Mouse (Mus musculus): ENCODE measurements around the gene Odf2.
A peak's percentile ranks its signal among the peaks of the same experiment; 100 is the strongest.

The Odf2 gene

DNA sequence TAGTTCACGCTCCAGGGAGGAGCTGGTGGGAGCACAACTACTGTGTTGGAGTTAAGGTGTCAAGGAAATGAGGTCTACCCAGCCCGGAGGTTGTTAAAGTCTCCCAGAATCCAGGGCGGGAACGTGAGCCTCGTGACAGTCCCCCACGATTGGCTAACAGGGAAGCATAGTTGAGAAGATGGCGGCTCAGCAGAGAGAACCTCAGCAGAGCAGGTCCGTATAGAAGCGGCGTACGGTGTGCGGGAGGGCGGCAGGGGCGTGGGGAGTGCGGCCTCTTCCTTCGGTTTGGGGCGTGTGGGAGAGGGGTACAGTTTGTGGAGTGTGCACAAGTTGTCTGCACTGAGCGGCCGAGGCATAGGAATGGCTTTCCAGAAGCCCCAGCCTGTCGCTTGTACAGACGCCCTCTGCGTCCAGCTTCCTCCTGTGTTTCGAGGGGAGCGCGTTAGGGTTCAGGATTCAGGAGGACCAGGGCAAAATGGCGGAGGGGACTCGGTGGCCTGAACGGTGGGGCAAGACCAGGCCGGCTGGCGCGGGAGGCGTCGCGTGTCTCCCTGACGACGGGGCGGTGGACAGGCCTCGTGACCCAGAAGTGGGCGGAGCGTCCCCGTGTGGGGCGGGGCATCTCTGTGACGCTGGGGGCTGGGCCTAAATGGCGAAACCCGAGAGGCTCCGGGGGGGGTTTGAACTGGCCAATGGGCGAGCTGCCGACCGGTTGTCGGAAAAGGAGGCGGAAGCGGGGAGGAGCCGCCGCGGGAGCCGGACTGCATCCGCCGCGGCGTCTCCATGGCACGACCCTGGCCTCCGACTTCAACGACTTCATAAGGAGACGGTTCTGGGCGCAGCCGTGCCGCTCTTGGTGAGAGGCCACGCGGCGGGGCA lies at the start of gene Odf2:
Odf2 (plus strand) TSS at position 156 of the 879 bp plus-strand sequence.
- DNase-seq, result peak; percentile 100

DNA sequence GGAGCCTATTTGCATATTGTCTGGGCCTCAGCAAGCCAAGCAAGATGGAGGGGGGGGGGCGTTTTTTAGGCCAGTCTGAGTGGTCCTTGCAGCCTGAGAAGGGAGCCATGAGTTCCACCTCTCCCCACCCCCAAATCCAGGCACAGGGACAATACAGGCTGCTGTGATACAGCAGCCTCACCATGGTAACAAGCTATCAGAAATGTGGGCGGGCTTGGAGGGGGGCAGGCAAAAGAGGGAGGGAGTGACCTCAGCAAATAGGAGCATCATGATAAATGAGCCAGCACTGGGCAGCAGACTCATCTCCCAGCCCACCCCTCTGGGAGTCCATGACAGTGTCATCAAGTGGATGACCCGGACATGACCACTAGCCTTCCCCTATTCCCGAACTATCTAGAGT lies 49.6 kb upstream of the Odf2 start:
- no peak for DNase-seq

DNA sequence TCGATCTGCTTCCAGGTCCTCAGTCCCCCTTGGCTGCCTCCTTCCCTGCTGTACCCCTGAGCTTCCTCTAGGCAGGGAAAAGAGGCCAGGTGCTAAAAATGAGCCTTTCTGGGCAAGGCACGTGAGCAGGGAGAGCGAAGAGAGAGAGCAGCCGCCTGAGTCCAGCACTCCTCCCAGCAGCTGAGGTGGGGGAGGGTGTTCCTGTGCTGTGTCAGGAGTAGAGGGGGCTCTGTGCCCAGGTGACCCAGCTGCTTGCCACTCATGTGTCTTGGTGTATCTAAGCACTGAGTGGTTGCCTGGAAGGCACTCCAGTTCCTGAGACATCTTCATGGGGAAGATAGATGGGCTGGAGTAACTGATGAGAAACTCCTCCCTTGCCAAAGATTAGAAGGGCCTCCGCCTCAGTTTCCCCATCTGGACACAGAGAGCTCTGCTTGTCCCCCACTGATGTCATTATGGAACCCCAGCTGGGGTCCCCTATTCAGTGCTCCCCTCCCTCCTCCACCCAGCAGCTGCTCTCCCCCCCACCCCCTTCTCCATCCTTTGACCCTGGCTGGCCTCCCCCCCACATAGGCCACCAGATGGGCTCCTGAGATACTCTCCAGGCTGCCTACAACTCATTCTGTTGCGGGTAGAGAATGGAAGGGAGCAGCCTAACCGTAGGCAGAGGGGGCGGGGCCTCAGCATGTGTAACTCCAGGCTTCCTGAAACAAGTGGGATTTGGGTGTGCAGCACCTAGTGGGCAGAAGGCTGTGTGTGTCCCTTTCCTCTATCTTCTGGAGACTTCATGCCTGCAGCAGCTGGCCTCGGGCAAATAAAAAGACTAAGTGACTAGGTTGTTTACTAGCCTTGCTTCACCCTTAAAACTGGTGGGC lies 45.6 kb upstream of the Odf2 start:
- DNase-seq, result no peak

DNA sequence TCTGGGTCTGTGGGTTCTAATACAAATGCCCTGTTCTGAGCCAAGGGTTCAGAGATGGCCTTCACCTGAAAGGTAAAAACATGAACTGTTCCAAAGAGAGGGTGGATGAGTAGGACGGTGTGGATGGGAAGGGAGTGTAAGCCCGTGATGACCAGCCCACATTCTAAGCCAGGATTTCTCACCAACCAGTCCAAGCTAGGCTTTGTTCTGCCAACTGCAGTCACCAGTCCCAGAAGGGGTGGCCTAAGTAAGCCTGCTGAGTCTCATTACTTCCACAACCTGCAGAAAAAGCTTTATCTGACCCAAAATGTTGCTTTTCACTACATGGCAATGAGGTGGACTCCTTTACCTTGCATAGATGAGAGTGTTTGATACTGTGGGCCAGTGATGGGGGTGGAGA lies 44.9 kb upstream of the Odf2 start:
- DNase-seq, result no peak

DNA sequence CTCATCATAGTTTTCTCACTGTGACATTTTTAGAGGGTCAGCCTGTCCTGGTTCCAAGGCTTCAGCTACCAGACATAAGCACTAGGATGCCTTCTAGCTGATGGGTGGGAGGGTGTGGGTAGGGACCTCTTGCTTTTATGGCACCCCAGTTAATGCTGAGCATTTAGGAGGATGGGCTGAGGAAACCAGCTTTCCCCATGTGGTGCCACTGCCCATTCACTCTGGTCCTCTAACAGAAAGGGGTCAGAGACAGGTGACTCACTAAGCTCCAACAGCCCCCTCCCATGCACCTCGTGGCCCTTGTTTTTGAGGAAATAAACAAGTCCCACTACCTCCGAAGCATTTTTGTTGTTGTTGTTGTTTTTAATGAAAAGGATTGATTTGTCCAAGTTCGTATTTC lies 44.4 kb upstream of the Odf2 start:
- no peak for DNase-seq

DNA sequence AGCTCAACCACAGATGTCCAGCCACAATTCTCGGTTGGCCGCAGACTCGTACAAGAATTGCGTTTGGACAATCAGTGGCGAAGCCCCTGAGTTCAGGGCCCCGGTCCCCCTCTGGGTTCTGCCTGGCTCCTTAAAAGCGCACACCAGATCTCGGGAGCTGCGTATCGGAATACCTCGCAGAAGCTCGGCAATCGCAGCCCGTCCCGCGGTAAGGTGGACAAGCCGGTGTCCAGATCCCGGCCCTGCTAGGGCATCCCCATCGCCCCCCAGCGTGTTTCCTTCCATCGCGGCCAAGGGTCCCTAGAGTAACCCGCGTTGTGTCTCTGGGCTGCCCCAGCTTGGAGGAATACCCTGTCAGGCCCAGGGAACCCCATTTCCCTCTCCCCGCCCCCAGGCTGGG lies 43.4 kb upstream of the Odf2 start:
- no peak for DNase-seq

DNA sequence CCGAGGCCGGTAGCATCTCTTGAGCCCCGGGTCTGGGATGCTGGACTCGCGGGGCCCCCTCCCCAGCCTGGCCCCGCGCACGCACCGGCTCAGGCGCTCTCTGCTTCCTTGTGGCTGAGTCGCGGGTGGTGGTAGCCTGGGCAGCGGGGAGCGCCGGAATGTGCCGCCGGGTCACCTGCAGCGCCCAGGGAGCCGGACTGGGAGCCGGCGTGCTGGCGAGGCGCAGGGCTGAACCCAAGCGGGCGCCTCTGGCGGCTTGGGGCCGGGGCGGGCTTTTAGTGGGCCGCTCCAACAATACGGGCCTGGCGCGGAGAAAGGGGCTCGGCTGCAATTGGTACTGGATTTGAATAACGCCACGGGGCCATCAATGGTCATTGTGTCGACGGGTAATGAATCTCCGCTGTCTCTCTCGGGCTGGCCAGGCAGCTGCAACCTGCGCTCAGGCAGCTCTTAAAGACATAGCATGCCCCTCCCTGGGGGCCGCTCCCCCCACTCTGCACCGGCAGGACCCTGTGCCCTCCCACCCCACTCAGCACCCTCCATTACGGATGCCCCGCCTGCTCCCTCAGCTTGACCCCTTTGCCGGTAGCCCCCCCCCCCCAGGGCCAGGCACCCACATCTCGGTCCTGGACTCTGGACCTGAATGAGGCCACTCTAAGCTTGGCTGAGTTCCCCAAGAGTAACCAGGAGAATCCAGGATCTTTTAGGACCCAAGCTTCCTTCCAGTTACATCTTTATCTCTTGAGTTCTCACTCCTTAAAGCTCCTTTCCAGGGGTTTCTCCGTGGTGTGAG lies 42.8 kb upstream of the Odf2 start:
- DNase-seq, result peak; percentile 41 to 45

DNA sequence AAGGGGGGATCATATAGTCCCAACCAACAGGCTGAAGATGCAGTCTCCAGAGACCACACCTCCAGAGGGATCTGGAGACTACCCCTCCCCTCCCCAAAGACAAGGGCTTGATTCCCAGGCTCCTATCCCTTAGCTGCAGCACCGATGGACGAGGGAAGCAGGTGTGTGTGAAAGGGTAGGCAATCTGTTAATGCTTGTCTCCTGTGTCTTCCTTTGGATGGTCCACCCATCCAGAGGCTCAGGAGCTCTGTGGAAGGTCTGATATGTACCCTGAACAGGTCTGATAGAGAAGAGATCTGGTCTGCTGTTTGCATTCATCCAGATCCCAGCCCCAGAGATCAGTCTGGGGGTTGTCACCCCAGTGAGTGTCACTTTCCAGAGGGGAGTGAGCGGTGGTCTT lies 42.1 kb upstream of the Odf2 start:
- DNase-seq, result no peak

DNA sequence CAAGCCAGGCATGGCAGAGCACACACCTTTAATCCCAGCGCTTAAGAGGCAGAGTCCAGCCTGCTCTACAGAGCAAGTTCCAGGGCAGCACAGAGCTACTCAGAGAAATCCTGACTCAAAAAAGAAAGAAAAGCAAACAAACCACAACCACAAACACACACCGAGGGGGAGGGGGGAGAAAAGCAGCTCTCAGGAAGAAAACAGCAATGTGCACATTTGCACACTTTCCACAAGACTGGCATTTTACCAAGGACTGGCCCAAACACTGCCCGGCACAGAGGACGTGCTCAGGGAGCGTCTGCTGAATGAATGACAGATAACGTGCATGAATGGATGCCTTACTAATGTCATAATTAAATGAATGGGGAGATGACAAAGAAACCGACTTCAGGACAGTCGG lies 40.0 kb upstream of the Odf2 start:
- no peak for DNase-seq

DNA sequence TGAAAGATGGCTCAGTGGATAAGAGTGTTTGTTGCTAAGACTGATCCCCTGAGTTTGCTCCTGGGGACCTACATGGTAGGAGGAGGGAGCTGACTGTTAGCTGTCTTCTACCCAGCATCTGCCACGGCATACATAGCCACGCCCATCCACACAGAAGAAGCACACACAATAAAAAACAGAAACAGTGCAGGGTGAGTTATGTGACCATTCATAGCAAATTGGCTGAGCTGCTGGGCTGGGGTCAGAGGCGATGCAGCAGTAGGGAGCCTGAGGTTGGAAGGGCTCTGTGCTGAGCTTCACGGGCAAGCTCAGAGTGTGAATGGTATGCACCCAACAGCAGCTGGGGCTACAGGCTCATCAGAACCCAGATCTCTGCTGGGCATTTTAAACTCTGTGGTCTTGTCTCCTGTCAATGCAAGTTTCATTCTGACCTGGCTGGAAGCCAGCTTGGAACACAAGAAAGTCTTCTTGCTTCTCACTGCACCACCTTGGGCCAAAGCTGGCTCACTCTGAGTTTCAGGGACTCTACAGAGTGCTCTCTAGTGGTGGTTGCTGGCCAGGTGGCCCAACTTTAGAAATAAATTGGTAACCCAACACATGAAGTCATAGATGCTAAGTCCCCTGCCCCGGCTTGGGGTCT lies 39.1 kb upstream of the Odf2 start:
- DNase-seq, result no peak

DNA sequence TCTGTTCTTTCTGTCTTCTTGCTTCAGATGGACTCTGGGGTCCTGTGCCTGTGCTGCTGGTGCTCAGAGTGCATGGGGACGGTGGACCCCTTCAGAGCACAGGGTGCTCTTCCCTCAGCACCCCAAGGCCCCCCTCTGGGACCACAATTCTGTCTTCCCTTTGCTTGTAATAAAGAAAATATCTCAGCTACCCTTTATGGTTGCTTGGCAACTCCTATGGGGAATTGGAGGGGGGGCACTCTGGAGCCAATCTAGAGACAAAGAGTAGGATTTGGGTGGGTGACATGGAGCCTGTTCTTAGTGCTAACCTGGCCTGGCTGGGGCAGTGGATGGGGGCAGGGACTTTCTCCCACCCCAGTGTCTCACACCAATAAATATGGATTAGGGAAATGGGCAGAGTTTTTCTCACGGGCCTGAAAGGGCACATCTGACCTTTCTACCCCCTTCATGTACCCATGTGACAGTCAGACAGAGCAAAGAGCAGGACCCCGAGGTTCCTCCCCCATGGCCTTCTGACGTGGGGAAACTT lies 36.0 kb upstream of the Odf2 start:
- no peak for DNase-seq

DNA sequence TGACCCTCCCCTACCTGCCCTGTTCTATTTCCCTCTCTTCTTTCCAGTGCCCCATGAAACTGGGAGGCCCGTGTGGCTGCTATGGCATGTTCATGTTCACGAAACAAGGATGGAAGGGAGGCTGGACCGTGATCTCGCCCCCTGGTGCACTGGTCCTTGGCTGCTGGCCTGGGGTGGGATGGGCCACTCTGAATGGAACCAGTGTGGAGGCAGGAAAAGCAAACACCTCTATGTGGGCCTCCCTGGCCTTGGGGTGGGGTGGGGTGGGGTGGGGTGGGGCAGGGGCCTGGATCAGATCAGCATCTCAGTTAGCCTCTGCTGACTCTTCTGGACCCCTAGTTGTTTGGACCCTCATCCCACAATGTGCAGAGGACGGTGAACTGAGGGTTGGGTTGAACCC lies 35.3 kb upstream of the Odf2 start:
- DNase-seq, result no peak

DNA sequence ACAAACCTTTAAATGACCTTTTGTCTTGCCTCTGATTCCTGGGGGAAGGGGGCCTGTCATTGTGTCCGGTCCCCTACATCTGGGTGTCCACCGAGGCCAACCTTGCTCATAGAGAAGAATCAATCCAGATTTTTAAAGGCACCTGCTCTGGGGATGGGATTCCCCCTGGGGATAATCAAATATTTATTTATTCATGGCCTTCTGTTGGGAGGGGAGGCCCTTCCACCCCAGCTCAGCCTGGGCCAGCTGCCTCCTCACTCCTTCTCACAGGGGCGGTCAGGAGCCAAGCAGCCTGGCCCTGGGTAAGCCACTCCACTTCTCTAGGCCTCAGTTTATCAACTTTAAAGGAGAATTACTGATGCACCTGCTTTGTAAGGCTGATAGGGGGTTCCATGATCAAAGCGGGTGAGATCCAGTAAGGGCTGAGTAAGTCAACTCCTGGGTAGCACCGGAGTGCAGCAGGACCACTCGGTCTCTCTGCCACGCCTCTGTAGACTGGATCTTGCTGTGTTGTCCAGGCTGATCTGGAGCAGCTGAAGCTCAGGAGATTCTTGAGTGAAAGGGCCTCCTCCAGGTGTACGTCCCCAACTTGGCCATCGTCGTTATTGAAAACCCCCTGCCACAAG lies 33.3 kb upstream of the Odf2 start:
- no peak for DNase-seq

DNA sequence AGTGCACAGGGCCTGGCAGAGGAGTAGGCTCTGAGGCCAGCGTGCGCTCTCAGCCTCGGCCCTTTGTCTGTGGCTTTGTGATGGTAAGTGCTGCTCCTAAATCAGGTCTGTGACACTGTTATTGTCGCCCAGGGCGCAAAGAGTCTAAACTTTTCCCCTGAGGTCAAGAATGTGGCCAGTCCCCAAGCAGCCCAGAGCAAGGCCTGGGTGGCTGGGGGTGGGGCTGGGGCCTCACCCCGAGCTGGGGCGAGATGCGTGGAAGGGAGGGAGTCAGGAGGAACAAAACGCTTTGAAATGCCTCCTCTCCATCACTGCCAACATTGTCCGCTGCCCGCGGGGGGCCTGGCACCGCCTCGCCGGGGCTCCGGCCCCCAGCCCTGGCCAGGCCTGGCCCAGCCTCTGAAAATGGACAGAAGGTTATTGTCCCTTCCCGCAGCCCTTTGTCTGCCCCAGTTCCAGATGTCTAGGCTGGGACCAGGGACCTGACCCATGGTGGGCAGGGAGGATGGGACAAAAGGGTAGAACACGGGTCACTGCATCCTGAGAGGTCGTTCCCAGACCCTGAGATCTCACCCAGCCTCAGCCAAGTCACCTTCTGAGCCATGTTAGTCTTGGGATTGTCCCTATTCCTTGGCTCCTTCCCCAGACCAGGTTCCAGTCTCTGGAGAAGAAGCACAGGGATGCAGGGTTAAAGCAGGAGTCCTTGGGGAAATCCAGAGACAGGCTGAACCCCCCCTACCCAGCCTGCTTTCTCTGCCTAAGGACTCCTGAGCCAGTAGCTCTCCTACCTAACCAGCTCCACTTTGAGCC lies 32.4 kb upstream of the Odf2 start:
- DNase-seq, result no peak

DNA sequence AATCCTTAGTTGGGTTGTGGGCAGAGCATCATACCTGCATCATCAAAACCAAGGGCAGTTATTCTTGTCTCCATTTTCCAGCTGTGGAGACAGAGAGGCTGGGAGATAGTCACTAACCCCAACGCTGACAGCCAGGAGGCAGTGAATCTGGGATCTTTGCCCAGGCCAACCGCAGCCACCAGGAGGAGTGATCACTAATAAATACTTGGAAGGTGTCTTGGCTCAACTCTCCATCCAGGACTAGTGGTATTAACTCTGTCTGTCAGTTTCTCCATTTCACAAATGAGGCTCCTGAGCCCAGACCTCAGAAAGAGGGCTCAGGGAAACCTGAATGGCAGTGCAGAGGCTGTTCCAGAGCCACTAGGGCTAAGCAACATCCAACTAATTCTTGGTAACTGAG lies 31.7 kb upstream of the Odf2 start:
- no peak for DNase-seq

DNA sequence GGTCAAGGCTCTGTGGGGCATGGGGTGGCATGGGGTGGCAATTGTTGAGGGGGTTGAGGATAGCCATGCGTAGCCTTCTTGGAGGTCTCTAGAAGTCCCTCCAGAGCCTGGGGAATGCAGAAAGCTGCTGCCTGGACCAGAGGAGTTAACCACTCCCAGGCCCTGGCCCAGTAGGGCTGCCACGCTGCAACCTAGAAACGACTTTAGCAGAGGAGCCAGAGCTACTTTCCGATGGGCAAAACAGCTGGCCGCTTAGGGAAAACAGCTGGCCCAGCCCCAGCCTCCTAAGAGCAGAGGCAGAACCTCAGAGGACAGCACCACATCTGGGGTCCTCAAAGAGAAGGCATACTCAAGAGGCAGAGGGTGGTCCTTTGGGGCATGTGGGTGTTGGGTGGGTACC lies 31.1 kb upstream of the Odf2 start:
- no peak for DNase-seq

DNA sequence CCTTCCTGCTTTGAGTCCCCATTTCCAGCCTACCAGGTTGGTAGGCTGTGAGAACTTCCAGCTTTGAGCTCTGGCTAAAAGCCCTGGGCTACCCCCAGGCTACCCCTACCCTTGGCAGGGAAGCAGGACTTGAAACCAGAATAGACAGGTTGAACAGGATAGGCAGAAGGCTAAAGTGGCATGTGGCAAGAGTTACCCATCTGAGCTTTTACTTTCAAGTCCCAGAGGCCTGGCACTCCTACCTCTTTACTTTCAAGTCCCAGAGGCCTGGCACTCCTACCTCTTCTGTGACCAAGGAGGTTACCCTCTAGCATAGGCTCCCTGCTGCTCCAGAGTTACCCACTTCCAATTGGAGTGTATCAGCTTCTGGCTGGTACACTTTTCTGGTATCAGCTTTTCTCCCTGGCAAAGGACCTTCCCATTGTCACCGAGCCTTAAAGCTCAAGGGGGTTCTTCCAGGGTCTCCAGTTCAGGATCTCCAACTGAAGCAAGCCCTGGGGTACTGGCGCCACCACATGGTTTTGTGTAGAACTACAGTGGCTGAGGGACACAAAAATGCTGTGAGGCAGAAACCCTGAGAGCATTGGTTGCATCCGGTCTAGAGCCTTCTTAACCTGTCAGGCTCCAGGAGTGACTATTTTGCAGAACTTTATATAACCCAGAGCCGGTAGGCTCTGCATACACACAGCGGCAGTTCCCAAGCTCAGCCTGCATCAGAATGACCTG lies 30.1 kb upstream of the Odf2 start:
- DNase-seq, result peak in 1 of 2 experiments; percentile 66

DNA sequence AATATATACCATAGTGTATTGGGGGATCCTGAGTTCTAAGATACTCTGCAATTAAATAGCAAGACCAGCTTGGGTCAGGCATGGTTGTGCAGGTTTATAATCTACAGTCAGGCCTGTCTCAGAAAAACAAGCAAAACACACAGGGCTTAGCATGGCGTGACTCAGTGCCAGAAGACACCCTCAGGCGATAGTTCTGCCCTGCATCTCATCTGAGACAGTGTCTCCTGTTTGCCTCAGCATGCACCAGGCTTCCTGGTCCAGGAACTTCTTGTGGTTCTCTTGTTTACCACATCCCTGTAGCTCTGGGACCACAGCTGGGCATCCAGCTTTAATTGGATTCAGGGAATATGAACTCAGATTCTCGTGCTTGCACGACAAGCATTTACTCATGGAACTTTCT lies 23.9 kb upstream of the Odf2 start:
- DNase-seq, result no peak

DNA sequence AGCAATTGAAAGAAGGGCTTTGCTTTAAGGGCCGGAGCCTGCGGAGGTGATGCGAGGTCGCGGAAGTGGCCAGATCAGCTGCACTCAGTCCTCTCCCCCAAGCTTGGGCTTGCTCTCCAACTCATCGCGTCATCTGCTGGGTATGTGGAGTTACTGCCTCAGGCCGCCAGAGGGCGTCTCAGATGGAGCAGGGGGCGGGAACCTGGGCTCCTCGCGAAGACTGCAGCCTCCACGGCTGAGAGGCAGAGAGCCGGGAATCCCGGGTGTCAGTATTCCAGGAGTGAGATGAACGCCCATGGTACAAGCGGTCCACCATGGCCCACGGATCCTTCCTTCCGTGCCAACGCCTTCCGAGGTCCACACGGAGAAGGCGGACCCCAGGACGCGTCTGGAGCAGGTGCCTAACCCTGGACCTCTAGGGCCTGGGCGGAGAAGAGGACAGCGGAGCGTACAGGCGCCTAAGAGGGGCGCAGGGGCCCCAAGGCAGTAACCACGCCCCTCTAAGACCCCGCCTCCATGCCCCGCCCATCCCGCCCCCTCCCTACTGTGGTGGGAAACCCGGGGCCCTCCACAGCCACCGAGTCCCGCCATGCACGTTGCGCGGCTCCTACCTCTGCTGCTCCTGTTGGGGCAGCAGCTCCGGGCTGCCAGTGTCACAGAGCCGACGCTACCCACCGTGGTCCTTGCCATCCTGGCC lies 19.9 kb upstream of the Odf2 start, which contains the start of gene Cercam:
Cercam (plus strand) TSS at position 216 of the 697 bp plus-strand sequence.
- peak; percentile 72 to 87 for DNase-seq

Data from kidney, postnatal 36 days (tissue).